Mouse (Mus musculus) adrenal gland, postnatal 10 days (tissue): ENCODE results near the gene Gm3020. TPM values are rescaled to one million over a fixed set of nuclear protein-coding genes. Genes with fewer than 3 reads are reported as not detected.
"Not testable (repeated sequence)": the region's sequence is repeated elsewhere in the genome, so short reads cannot be mapped to it uniquely, and the experiment has no call there.

ENCODE experiments used
- DNase-seq: peaks from one replicate; pipeline ENCODE4 v3.0.0; 2021; ENCODE audit warnings: mixed read lengths
- long read RNA-seq, 2 experiments: library from polyadenylated mRNA; stranded (forward); transcript quantifications; one replicate each; pipeline ENCODE4 v2.0.0; 2021
- total RNA-seq, 2 experiments: library from RNA; stranded (reverse); gene quantifications; 2 replicates each; pipeline ENCODE4 v1.2.3; 2021

Gene Gm3020
- total RNA-seq = 1 to 10 TPM in 1 of 2 experiments, under 1 TPM in 1; 0.78 to 1.2 TPM
- long read RNA-seq, experiment 1 = 0 reads
- long read RNA-seq, experiment 2 = 0 reads

DNA sequence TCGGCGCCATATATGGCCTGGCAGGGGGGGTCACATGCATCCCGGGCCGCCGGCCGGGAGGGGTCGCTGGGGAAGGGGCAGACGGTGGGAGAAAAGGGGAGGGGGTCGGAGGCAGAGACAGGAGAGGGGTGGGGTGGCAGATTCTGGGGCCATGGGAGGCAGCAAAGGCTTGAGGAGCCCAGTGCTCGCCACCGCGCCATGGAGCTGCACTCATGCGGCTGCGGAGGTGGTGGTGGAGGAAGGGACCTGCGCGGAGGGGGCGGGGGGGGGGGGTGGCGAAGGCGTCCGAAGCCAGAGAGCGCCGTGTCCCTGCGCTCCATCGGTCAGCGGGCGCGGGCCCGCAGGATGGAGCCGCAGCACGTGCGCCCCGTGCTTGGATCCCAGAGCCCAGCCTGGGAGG is at the start of gene Gm3020:
TSS of gene Gm3020 (plus strand) at position 301 of the 400 bp plus-strand sequence.
- not testable (repeated sequence) for DNase-seq

DNA sequence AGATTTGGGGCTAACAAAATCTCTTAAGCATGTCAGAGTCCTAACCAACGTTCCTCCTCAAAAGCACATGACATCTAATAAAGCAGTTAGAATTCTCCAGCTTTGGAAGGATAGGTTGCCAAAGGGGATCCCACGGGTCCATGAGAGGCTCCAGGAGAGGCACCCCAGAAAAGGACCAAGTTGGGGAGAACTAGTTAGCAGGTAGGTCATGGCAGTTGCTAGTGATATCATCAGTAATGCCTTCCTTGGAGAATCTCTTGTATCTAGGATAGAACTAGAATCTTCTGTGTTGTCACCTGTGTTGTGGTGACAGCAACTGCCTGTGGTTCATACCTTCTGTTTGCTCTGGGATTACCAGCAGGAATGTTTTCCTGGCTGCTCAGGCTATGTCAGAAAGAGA is 17.6 kb upstream of the Gm3020 start, which contains the start of gene Gm3012:
TSS of gene Gm3012 (plus strand) at position 301 of the 400 bp plus-strand sequence.
- not testable (repeated sequence) for DNase-seq

DNA sequence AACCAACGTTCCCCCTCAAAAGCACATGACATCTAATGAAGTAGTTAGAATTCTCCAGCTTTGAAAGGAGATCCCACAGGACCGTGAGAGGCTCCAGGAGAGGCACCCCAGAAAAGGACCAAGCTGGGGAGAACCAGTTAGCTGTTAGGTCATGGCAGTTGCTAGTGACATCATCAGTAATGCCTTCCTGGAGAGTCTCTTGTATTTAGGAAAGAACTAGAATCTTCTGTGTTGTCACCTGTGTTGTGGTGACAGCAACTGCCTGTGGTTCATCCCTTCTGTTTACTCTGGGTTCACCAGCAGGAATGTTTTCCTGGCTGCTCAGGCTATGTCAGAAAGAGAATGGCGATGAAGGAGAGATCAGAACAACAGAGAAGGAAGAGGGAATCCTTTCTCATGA is 36.7 kb downstream of the Gm3020 start, which contains the start of gene Gm3043:
TSS of gene Gm3043 (plus strand) at position 301 of the 400 bp plus-strand sequence.
- DNase-seq = not testable (repeated sequence)

Other genes starting within 250 kb of the Gm3020 start
- gene Gm10409, start 239.4 kb upstream of the Gm3020 start, total RNA-seq = 1 to 10 TPM in 1 of 2 experiments, under 1 TPM in 1; 0.78 to 1.2 TPM
- under 1 TPM in 1 of 2 experiments, not detected in 1; 0.39 TPM for gene Gm3005, start 223.9 kb upstream of the Gm3020 start, total RNA-seq
- not detected for gene Gm10408, start 202.7 kb upstream of the Gm3020 start, total RNA-seq
- gene Gm3012, start 17.5 kb upstream of the Gm3020 start, total RNA-seq = not detected
- not detected for gene Gm3043, start 36.8 kb downstream of the Gm3020 start, total RNA-seq
- under 1 TPM; 0.33 to 0.70 TPM for gene Gm3002, start 158.0 kb downstream of the Gm3020 start, total RNA-seq
- under 1 TPM in 1 of 2 experiments, not detected in 1; 0.45 TPM for gene Gm3033, start 194.2 kb downstream of the Gm3020 start, total RNA-seq
- gene Gm2916, start 232.1 kb downstream of the Gm3020 start, total RNA-seq = not detected